In the genomic region with DNA sequence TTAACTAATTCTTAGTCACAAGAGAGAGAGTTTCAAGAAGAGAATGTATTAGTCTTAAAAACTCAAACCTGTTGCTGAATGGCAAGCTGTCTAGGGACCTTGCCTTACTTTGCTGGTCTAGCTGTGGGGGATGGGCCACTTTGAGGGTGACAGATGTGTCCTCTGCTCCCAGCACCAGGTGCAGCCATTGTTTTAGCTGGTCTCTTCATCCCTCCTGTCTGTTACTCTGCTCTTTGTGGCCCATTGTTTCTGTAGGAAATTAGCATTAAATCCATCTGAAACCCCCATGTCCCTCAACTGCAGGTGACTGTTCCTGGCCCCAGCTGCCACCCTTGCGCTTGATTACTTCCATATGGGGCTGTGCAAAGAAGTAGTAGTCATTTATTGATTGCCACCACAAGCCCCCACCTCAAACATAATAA, we compare ENCODE assay signal across 13 mouse cellular contexts. TPM values are rescaled to one million over a fixed set of nuclear protein-coding genes. Genes with fewer than 3 reads are reported as not detected.
A peak's percentile ranks its signal among the peaks of the same experiment; 100 is the strongest.
DNase-seq lines count a peak whose midpoint lies in the region; ATAC-seq and TF ChIP-seq lines count a peak whose summit lies in the region.
"Had no signal": no experiment of that assay in that cellular context is flagged by ENCODE, and none has a peak within 500 bp of the region (broad histone marks: within the 10 kb centered on the region; RNA-seq: fewer than 3 reads in every experiment).

No protein-coding gene starts in this region.

- H3K4me1 ChIP-seq in hindbrain, embryonic 11.5 days (replicated peaks; ENCODE audit: control insufficient read depth, insufficient read depth, low read length) = 0 out of 2 replicates have a peak, but pooled peaks cover 3% of the 10 kb centered on the region
- H3K4me1 ChIP-seq in lung, adult 2 months (ENCODE audit: control insufficient read depth, insufficient read depth, low read length) = peaks cover 2% of the 10 kb centered on the region

- H3K36me3 ChIP-seq in hindbrain, embryonic 11.5 days (ENCODE audit: control insufficient read depth, insufficient read depth, low read length) = no peaks in the 10 kb centered on the region
- no peaks in the 10 kb centered on the region for H3K36me3 ChIP-seq in myocyte (ENCODE audit: control insufficient read depth, insufficient read depth)

- H3K27me3 ChIP-seq in hindbrain, embryonic 11.5 days (ENCODE audit: control insufficient read depth, insufficient read depth, low read length) = no peaks in the 10 kb centered on the region
- no peaks in the 10 kb centered on the region for H3K27me3 ChIP-seq in myocyte (ENCODE audit: control insufficient read depth, insufficient read depth, insufficient read length)

- no peak overlapping the region for H3K4me2 ChIP-seq in hindbrain, embryonic 11.5 days (replicated peaks; ENCODE audit: low read depth, low read length)
- no peak overlapping the region for H3K4me2 ChIP-seq in myocyte (ENCODE audit: low read depth)

- H3ac ChIP-seq in myocyte (ENCODE audit: control insufficient read depth, insufficient read length) = no peak overlapping the region

- DNase-seq in A20 (ENCODE audit: low read depth, low spot score) = peak; percentile 42
- DNase-seq in embryo, embryonic 10.5 days (ENCODE audit: low spot score) = peak; percentile 67
- DNase-seq in hindbrain, embryonic 11.5 days (ENCODE audit: low spot score) = peak; percentile 77
- DNase-seq in testis, postnatal 10 days (ENCODE audit: low spot score) = no peak
- no peak for DNase-seq in lung, adult 2 months
- DNase-seq in layer of hippocampus, postnatal 25 days (ENCODE audit: extremely low spot score in 1 of 2, low spot score in 1 of 2) = no peak
- DNase-seq: adrenal gland, postnatal 10 days; cerebellum, adult 9-11 months had no signal

- H3K27ac ChIP-seq in hindbrain, embryonic 11.5 days (ENCODE audit: low read depth, low read length) = peak overlapping the region; percentile 13; the same call in 1 of the 2 replicates
- H3K27ac ChIP-seq: heart, embryonic 10.5 days; kidney, postnatal 0 days; liver, embryonic 14.5 days had no signal

- no peaks in the 10 kb centered on the region for H3K9me3 ChIP-seq in hindbrain, embryonic 11.5 days (ENCODE audit: control insufficient read depth, low read length)
- H3K9me3 ChIP-seq: heart, embryonic 10.5 days had no signal

- 43% methylated on average over 1 of the region's 1 CpGs for WGBS in hindbrain, embryonic 11.5 days
- WGBS in lung, adult 2 months = 94% methylated on average over 1 of the region's 1 CpGs

- TF ChIP-seq CTCF in lung, adult 2 months (IDR thresholded peaks at IDR 0.05; ENCODE audit: insufficient read depth, low read length) = no peak

- H3K4me3 ChIP-seq in hindbrain, embryonic 11.5 days (ENCODE audit: low read depth, low read length) = no peak overlapping the region
- no peak overlapping the region for H3K4me3 ChIP-seq in myocyte
- H3K4me3 ChIP-seq in lung, adult 2 months (replicated peaks; ENCODE audit: extremely low read depth, low read depth, low read length) = no peak overlapping the region
- H3K4me3 ChIP-seq: heart, embryonic 10.5 days had no signal

- ATAC-seq in hindbrain, embryonic 11.5 days (ENCODE audit: low FRiP score) = peak; percentile 91
- ATAC-seq in frontal cortex, adult (ENCODE audit: low TSS enrichment) = no peak

- TF ChIP-seq POLR2A in myocyte (IDR thresholded peaks at IDR 0.05; ENCODE audit: insufficient read length, low read depth) = no peak
- no peak for TF ChIP-seq POLR2A in lung, adult 2 months (IDR thresholded peaks at IDR 0.05; ENCODE audit: borderline replicate concordance, extremely low read depth, low read depth, low read length)

- H3K9ac ChIP-seq in hindbrain, embryonic 11.5 days (ENCODE audit: low read depth, low read length) = no peak overlapping the region
- H3K9ac ChIP-seq: liver, embryonic 14.5 days had no signal

- H3K79me2 ChIP-seq in myocyte (ENCODE audit: control insufficient read depth, insufficient read depth) = peaks cover 79% of the 10 kb centered on the region

TF ChIP-seq in myocyte, 11 proteins besides CTCF, POLR2A, EP300 and RAD21:
- peak in 2 of 3 experiments; percentile 26 to 54 for TF ChIP-seq MYOD1 (IDR thresholded peaks at IDR 0.05; ENCODE audit: control insufficient read depth in 1 of 3, insufficient read length in 2 of 3, low read depth in 2 of 3)
- TF ChIP-seq POLR2AphosphoS2 (IDR thresholded peaks at IDR 0.05; ENCODE audit: insufficient read length, low read depth) = no peak
- TF ChIP-seq MYOG (IDR thresholded peaks at IDR 0.05; ENCODE audit: control insufficient read depth in 1 of 3, insufficient read depth in 1 of 3, insufficient read length in 2 of 3, low read depth in 2 of 3) = peak in 1 of 3 experiments; percentile 43
- no peak for TF ChIP-seq TCF12 (IDR thresholded peaks at IDR 0.05; ENCODE audit: insufficient read depth, poor library complexity, severe bottlenecking)

RNA-seq across cellular contexts. Expression of a gene that starts 29.6 kb away (rescaled TPM):
- polyA plus RNA-seq in hindbrain, embryonic 11.5 days (2014; fragmentation: Nextera tagmentation; extraction: Ambion mirVana) = 68.2 and 71.5 TPM in 2 replicates
- polyA plus RNA-seq in myocyte (2012; fragmentation: generic; extraction: Trizol) = 7.5 TPM
- polyA plus RNA-seq in lung, adult 2 months (2012; rRNA removed) = 8.8 and 12.7 TPM in 2 replicates
- total RNA-seq in layer of hippocampus, postnatal 25 days (2021) = 10 to 100 TPM; 46.4 to 51.4 TPM

RNA-seq across cellular contexts. Expression of a gene that starts 58.0 kb away (rescaled TPM):
- 2.1 TPM in 2 replicates for polyA plus RNA-seq in hindbrain, embryonic 11.5 days (2014; fragmentation: Nextera tagmentation; extraction: Ambion mirVana)
- polyA plus RNA-seq in myocyte (2012; fragmentation: generic; extraction: Trizol) = 61.7 TPM
- 22.5 and 24.1 TPM in 2 replicates for polyA plus RNA-seq in lung, adult 2 months (2012; rRNA removed)
- 10 to 100 TPM; 39.1 to 44.3 TPM for total RNA-seq in layer of hippocampus, postnatal 25 days (2021)

Comparison
In these comparisons a context has a peak if more than half of its experiments do, and no peak if none do; other contexts are left out.
1. DNase-seq: peak in A20 (single experiment), embryo, embryonic 10.5 days (single experiment) and hindbrain, embryonic 11.5 days (single experiment); none in testis, postnatal 10 days (single experiment), lung, adult 2 months (single experiment) and layer of hippocampus, postnatal 25 days (0 of 2).